Mouse (Mus musculus): ENCODE measurements around the gene Chmp4b. TPM values are rescaled to one million over a fixed set of nuclear protein-coding genes. Genes with fewer than 3 reads are reported as not detected.

Chmp4b gene
- total RNA-seq, 2 experiments from 2014 or later = 206 to 285 TPM

- DNase-seq (ENCODE audit: low spot score in 2 of 2) = no peak
These were observed 62.5 kb downstream of the Chmp4b start for GRCm38 (mm10) chr2:154713964-154714363.

DNA sequence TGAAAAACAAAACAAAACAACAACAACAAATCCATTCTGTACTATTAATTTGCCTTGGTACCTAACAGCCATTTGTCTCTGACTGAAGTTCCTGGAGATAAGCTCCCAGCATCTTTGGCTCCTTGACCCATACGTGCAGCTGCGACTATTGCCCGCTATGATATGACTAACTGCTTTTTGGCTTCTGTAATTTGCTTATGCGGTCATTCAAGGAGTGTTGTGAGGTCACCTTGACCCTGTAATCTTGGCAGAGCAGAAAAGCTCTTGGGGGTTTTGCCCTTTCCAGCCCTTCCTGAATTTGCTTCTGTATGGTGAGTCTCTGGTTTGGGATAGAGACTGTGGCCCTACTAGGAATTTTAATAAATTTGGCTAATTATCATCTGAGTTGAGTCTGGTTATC, 65.1 kb downstream of the Chmp4b start:
- DNase-seq (ENCODE audit: low spot score in 2 of 2) = no peak

- no peak for DNase-seq (ENCODE audit: low spot score in 2 of 2)
These were observed 65.6 kb downstream of the Chmp4b start for GRCm38 (mm10) chr2:154717081-154717480.

- no peak for DNase-seq (ENCODE audit: low spot score in 2 of 2)
These were observed 67.5 kb downstream of the Chmp4b start for GRCm38 (mm10) chr2:154718855-154719556.

DNA sequence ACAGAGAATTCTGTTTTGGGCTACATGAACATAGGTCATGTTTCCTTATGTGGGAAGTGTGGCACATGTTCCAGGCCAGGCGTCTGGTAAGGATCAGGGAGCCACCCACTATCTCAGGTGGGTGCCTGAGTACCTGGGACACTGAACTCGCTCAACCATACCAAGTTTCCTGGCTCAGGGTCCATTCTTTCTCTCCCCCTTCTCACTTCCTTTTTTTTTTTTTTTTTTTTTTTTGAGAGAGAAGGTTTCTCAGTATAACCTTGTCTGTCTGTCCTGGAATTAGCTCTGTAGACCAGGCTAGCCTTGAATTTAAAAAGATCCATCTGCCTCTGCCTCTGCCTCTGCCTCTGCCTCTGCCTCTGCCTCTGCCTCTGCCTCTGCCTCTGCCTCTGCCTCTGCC, 68.8 kb downstream of the Chmp4b start:
- DNase-seq (ENCODE audit: low spot score in 2 of 2) = no peak

DNA sequence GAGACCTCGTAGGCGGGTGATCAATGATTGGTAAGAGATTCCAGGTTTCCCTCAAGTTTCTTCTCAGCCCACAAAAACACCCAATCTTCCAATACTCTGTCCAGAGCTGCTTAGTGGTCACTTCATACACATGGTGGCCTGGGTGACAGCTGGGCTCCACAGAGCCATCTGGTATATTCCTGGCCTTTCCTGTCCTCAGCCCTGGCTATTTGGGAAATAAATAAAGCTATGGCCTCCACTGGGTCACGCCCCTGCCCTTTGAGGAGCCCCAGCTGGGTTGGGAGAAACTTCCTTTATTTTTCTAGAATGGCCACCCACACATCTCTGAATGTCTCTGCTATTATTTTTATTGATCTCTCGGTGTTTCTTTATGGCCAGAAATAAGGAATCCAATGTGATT, 72.0 kb downstream of the Chmp4b start:
- no peak for DNase-seq (ENCODE audit: low spot score in 2 of 2)

- no peak for DNase-seq (ENCODE audit: low spot score in 2 of 2)
These were observed 78.2 kb downstream of the Chmp4b start for GRCm38 (mm10) chr2:154729737-154730136.

DNA sequence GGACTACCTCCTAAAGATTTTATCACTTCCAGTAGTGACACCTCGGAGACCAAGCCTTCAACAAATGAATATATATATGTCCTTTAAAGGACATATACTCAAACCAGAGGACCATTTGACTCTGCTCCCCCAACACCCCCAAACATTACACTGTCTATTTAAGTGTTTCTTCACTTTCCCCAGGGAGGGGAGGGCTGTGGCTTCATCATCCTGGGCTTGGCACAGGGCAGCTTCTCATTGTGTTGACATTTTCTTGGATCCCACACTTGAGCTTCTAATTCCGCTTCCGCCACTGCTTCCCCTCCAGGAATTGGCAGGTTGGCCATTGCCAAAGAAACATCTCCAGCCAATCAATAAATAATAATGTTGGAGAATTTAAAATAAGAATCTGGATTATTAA, 79.3 kb downstream of the Chmp4b start:
- no peak for DNase-seq (ENCODE audit: low spot score in 2 of 2)

- no peak for DNase-seq (ENCODE audit: low spot score in 2 of 2)
These were observed 80.4 kb downstream of the Chmp4b start for GRCm38 (mm10) chr2:154731916-154732315.

DNA sequence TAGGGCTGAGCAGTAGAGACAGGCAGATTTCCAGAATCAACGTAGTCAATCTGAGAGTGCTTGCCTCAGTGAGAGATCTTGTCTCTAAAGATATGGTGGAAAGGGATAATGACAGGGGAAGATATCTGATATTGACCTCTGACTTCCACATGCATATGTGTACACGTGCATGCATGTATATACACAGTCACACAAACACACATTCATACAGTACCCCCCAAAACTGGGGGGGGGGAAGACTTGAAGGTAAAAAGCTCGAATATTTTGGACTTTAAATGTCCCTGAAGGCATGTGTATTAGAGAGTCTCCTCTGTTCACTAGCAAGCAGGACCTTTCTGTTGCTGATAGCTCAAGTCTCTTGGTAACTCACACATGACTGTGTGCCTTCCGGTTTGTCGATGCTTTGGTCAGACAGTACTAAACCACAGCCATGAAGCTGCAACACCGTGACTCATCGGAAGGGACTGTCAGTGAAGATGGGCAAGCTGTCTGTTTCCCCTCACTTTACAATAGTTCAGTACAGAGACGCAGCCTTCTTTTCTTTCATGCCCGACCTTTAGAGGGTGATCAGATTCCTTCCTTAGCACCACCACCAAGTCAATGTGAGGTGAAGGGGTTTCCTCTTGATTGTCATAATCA, 81.1 kb downstream of the Chmp4b start:
- DNase-seq (ENCODE audit: low spot score in 2 of 2) = no peak

GRCm38 (mm10) chr2:154734977-154735376, 83.5 kb downstream of the Chmp4b start:
- no peak for DNase-seq (ENCODE audit: low spot score in 2 of 2)

DNA sequence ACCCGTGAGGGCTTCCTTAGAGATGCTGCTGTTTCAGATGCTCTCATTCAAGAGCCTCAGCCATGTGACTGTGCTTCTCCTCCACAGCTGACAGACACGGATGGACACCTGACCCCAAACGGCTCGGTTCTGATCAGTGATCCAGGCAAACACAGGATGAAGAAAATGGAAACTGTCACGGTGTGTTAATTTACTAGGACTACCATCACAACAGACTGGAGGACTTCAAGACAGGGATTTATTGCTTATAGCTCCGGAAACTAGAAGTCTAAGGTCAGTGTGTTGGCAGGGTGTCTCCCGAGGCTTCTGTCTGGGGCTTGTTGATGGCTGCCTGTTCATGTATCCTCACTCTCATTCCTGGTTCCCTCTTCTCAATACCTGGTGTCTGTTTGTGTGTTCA, 83.9 kb downstream of the Chmp4b start:
- no peak for DNase-seq (ENCODE audit: low spot score in 2 of 2)

- no peak for DNase-seq (ENCODE audit: low spot score in 2 of 2)
These were observed 84.5 kb downstream of the Chmp4b start for GRCm38 (mm10) chr2:154735986-154736385.

DNA sequence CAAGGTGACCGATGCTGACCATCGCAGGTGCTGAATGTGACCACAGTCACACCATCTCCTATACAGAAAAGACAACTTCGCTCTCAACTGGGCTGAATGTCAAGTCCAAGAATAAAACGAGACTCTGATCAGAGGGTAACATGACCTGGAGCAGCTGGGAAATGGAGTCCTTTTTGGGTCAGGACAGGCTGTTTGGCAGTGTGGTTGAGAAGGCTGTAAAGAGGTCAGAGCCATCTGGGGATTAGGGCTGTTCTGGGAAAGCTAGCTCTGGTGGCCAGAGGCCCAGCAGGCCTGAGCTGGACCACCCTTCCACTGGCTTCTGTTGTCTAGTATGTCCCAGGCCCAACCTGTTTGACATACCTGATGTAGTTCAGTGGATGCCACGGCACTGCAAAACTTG, 87.1 kb downstream of the Chmp4b start:
- DNase-seq (ENCODE audit: low spot score in 2 of 2) = no peak

DNA sequence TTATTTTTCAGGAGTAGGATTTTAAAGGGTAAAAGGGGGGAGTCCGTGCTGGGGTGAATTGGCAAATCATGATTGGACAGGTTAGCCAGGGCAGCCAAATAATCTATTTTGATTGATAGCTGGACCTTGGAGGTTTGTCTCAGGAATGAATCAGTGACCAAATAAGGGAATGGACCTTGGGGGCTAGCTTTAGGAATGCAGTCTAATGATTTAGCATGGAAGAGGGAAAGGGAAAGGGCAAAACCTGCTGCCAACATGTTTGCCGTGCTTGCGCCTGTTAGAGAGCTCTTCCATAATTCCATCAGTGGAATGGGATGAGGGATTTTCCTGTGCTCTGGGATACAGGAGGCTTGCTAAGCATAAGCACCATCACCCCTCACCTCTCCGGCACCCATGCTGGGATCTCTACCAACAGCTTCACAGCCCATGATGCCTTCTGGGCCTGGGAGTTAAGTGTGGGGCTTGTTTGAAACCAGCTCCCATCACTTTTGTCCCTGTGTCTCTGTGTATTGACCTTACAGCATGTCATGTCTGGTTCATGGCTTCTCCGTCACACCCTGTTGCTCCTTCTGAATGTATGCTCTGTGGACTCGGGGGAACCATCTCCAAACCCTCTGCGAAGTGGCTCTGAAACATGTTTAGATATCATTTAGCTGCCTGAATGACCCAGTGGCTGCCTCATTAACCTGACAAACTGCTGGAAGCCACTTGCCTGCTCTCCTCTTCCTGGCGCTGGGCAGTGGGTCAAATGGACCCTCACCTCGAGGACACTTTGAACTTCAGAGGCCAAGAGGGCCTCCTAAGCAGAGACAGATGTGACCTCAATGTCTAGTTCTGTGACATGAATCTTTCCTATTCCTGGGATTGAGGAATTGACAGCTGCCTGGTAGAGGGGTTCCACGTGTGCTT, 91.7 kb downstream of the Chmp4b start:
- peak in 1 of 2 experiments; percentile 45 for DNase-seq (ENCODE audit: low spot score in 2 of 2)

DNA sequence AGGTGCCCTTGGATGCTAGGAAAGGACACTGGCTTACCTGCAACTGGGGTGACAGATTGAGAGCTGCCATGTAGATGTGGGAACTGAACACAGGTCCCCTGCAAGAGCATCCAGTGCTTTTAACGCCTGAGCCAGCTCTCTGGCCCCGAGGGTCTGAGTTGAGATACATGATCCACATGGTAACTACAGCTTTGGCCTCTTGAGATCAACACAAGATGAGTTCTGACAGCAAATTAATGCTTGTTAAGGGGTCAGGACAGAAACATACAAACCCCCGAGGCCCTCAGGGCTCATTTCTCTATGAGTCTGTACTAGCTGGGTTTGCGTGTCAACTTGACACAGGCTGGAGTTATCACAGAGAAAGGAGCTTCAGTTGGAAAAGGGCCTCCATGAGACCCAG, 92.4 kb downstream of the Chmp4b start:
- DNase-seq (ENCODE audit: low spot score in 2 of 2) = no peak

Other genes starting within 250 kb of the Chmp4b start
- gene Snta1, start 243.6 kb upstream of the Chmp4b start, total RNA-seq (2021) = 10 to 100 TPM; 23.8 to 29.3 TPM
- 10 to 100 TPM; 28.7 to 36.9 TPM for gene Cbfa2t2, start 215.2 kb upstream of the Chmp4b start, total RNA-seq (2021)
- under 1 TPM in 1 of 2 experiments, not detected in 1; 0.46 TPM for gene 1700003F12Rik, start 104.6 kb upstream of the Chmp4b start, total RNA-seq (2021)
- gene Actl10, start 99.9 kb upstream of the Chmp4b start, total RNA-seq (2021) = under 1 TPM in 1 of 2 experiments, not detected in 1; 0.19 TPM
- 1 to 10 TPM in 1 of 2 experiments, under 1 TPM in 1; 0.86 to 1.6 TPM for gene Necab3, start 92.8 kb upstream of the Chmp4b start, total RNA-seq (2021)
- gene E2f1, start 81.8 kb upstream of the Chmp4b start, total RNA-seq (2021) = 1 to 10 TPM; 7.5 to 8.9 TPM
- gene Pxmp4, start 48.0 kb upstream of the Chmp4b start, total RNA-seq (2021) = 10 to 100 TPM; 30.1 to 33.9 TPM
- gene Zfp341, start 38.4 kb upstream of the Chmp4b start, total RNA-seq (2021) = 1 to 10 TPM; 3.8 TPM
- gene 4930519P11Rik, start 38.3 kb upstream of the Chmp4b start, total RNA-seq (2021) = not detected
- gene Gm14214, start 118.3 kb downstream of the Chmp4b start, total RNA-seq (2021) = not detected
- gene Raly, start 139.4 kb downstream of the Chmp4b start, total RNA-seq (2021) = 100 to 1,000 TPM; 190 to 194 TPM
- gene a, start 139.7 kb downstream of the Chmp4b start, total RNA-seq (2021) = not detected
- 100 to 1,000 TPM; 117 to 152 TPM for gene Eif2s2, start 241.2 kb downstream of the Chmp4b start, total RNA-seq (2021)

All from adrenal gland, adult 18-20 months (tissue).